Mouse (Mus musculus): Measurements from ENCODE around the gene Psg18. TPM values are rescaled to one million over a fixed set of nuclear protein-coding genes. Genes with fewer than 3 reads are reported as not detected.
"Not testable (repeated sequence)": the region's sequence is repeated elsewhere in the genome, so short reads cannot be mapped to it uniquely, and the experiment has no call there.

The Psg18 gene
- polyA plus RNA-seq (2015; fragmentation: Nextera tagmentation; extraction: Ambion mirVana), result not detected in 2 replicates

DNA sequence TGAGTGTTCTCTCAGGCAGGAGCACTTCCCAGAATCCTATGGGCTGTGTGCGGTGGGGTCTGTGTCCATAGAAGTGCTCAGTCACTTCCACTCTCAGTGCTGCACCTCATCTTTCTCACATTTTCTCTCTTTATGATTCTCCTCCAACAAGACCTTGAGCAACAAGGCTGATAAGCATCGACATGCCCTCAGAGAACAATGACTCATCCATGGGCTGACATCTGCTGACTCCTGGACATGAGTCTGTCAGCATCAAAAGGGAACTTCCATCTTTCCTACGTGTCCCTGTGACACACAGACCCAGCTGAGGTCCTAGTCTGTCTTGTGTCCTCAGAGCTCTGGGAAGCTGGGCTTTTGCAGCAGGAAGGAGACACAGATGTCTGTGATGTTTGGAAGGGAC, at the start of gene Psg18:
TSS of gene Psg18 (minus strand) at position 101 of the 400 bp plus-strand sequence.
- not testable (repeated sequence) for H3K4me2 ChIP-seq; H3K4me1 ChIP-seq (replicated peaks); H3K27ac ChIP-seq (replicated peaks); H3K36me3 ChIP-seq (replicated peaks); ATAC-seq (ENCODE audit: insufficient read depth); H3K9me3 ChIP-seq (replicated peaks); H3K4me3 ChIP-seq (replicated peaks); H3K9ac ChIP-seq; H3K27me3 ChIP-seq
- 44% methylated on average over 3 of the region's 3 CpGs for whole genome bisulfite sequencing (ENCODE audit: insufficient replicate concordance)

DNA sequence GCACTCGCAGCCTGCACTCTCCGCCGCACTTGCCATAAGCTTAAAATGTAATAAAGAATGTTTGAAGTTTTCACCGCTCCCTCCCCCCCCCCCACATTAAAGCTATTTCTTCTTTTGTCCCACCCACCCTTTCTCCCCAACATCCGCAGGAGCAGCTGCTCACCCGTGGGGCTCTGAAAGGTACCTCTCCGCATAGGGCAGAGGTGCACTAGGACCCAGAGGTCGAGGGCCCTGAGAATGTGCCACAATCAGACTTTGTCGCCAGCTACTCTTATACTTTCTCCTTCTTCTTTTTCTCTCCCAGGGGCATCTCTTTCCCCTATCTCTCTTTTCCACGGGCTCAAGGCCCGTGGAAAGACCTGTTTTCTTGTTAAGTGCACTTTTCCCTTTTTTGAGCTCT, 48.6 kb upstream of the Psg18 start:
- no peak overlapping the region for H3K27ac ChIP-seq (replicated peaks)
- WGBS (ENCODE audit: insufficient replicate concordance), result 27% methylated on average over 11 of the region's 11 CpGs
- no peak overlapping the region for H3K9ac ChIP-seq
- no peak overlapping the region for H3K4me2 ChIP-seq
- no peaks in the 10 kb centered on the region; the same call in 1 of the 2 replicates for H3K9me3 ChIP-seq (replicated peaks)
- H3K4me1 ChIP-seq (replicated peaks), result no peaks in the 10 kb centered on the region
- ATAC-seq (ENCODE audit: insufficient read depth), result no peak
- no peaks in the 10 kb centered on the region for H3K27me3 ChIP-seq
- no peak overlapping the region for H3K4me3 ChIP-seq (replicated peaks)
- H3K36me3 ChIP-seq (replicated peaks), result no peaks in the 10 kb centered on the region

DNA sequence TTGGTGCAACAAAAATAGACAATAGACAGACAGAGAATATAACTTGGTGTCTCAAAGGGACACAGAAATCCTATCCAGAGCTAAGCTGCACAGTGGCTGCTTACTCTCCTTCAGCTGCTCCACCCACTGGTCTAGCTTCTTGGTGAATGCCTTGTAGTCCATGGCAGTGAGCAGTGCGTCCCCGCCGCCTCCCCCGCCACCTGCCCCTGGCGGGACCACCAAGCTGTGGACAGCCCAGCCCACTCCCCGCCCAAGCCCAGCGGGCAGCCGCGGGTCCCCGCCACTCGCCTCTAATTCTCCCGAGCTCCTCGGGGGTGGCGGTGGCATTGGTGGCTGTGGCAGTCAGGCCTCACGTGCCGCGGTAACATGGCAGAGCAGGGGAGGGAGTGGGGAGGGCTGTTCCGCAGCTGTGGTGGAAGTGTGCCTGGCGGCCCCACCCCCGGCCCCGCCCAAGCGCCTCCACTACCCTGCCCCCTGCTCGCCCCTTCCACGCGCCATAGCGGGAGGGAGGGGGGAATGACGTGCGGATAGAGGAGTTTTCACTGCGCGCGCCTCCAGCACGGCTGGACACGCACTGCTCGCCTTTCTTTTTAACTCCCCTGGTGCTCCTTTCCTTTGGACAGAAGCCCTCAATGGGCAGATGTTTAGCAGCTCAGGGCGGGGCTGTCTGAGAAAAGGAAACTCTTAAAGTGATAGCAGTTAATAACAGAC, 47.9 kb upstream of the Psg18 start:
- no peaks in the 10 kb centered on the region for H3K27me3 ChIP-seq
- 34% methylated on average over 35 of the region's 35 CpGs for WGBS (ENCODE audit: insufficient replicate concordance)
- H3K9me3 ChIP-seq (replicated peaks), result no peaks in the 10 kb centered on the region; the same call in 1 of the 2 replicates
- no peak for ATAC-seq (ENCODE audit: insufficient read depth)
- H3K27ac ChIP-seq (replicated peaks), result no peak overlapping the region
- H3K9ac ChIP-seq, result no peak overlapping the region
- H3K4me3 ChIP-seq (replicated peaks), result no peak overlapping the region
- H3K36me3 ChIP-seq (replicated peaks), result no peaks in the 10 kb centered on the region
- H3K4me1 ChIP-seq (replicated peaks), result no peaks in the 10 kb centered on the region
- H3K4me2 ChIP-seq, result no peak overlapping the region

DNA sequence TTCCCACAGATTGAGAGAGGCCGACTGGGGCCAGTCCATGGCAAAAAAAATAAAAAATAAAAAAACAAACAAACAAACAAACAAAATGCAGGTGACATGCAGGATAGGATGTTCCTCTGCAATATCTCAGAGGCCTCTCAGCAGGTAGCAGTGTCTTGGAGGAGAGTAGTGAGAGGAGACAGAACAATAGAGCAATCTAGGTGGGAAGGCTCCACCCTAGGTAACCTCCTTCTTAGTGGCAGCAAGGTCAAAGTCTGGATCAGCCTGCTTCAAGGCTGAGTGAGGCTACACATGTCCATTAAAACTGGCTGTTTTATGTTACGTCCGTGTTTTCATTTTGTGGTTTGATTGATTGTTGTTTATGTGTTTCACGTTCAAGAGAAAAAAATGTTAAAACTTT, 36.7 kb upstream of the Psg18 start:
- H3K4me2 ChIP-seq; H3K27me3 ChIP-seq; H3K9me3 ChIP-seq (replicated peaks); H3K4me3 ChIP-seq (replicated peaks); H3K4me1 ChIP-seq (replicated peaks); H3K36me3 ChIP-seq (replicated peaks); ATAC-seq (ENCODE audit: insufficient read depth); H3K9ac ChIP-seq; H3K27ac ChIP-seq (replicated peaks): not testable (repeated sequence)
- 74% methylated on average over 4 of the region's 4 CpGs for WGBS (ENCODE audit: insufficient replicate concordance)

DNA sequence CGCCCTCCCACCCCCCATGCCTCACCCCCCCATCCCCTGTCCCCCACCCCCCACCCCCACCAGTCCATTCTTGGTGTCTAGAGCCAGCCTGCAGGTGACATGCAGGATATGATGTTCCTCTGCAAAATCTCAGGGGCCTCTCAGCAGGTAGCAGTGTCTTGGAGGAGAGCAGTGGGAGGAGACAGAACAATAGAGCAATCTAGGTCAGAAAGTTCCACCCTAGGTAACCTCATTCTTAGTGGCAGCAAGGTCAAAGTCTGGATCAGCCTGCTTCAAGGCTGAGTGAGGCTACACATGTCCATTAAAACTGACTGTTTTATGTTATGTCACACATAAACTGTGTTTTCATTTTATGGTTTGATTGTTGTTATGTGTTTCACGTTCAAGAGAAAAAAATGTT, 23.5 kb upstream of the Psg18 start:
- no peak overlapping the region for H3K27ac ChIP-seq (replicated peaks)
- ATAC-seq (ENCODE audit: insufficient read depth), result no peak
- WGBS (ENCODE audit: insufficient replicate concordance), result 28% methylated on average over 2 of the region's 2 CpGs

DNA sequence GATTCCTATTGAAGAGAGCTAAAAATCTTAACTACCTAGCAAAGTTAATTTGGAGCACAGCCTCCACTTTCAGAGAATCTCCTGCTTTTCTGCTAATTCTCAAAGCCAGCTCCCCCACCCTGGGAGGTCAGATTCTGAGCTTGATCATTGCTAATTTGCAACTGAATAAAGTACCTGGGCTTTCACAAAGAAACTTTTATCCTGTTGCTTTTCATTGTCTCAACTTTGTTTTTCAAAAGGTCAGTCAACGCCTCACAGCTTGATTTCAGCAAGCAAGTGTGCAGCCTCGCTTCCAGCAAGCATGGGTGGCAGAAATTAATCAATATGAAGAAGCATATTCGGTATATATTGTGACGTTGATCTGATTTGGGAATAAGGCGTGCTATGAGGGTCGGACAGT, 19.4 kb downstream of the Psg18 start:
- WGBS (ENCODE audit: insufficient replicate concordance), result 55% methylated on average over 6 of the region's 6 CpGs
- not testable (repeated sequence) for H3K36me3 ChIP-seq (replicated peaks); H3K27ac ChIP-seq (replicated peaks); ATAC-seq (ENCODE audit: insufficient read depth); H3K4me2 ChIP-seq; H3K27me3 ChIP-seq; H3K9ac ChIP-seq; H3K4me3 ChIP-seq (replicated peaks); H3K9me3 ChIP-seq (replicated peaks); H3K4me1 ChIP-seq (replicated peaks)

More for the DNA sequence above, 23.5 kb upstream of the Psg18 start:
- Histone ChIP-seq H3K36me3 (replicated peaks) (no peaks in the 10 kb centered on the region), H3K9ac (no peak overlapping the region), H3K4me1 (replicated peaks) (no peaks in the 10 kb centered on the region), H3K4me3 (replicated peaks) (no peak overlapping the region), H3K4me2 (no peak overlapping the region), H3K27me3 (no peaks in the 10 kb centered on the region), H3K9me3 (replicated peaks) (no peaks in the 10 kb centered on the region)

Other genes starting within 250 kb of the Psg18 start
- gene Igfl3, start 178.5 kb downstream of the Psg18 start, polyA plus RNA-seq (2015; fragmentation: Nextera tagmentation; extraction: Ambion mirVana), result not detected in 2 replicates
- gene Mill1, start 109.7 kb downstream of the Psg18 start, polyA plus RNA-seq (2015; fragmentation: Nextera tagmentation; extraction: Ambion mirVana), result not detected in 2 replicates
- gene Psg28, start 77.0 kb upstream of the Psg18 start, polyA plus RNA-seq (2015; fragmentation: Nextera tagmentation; extraction: Ambion mirVana), result not detected in 2 replicates
- not detected in 2 replicates for gene Psg26, start 129.2 kb upstream of the Psg18 start, polyA plus RNA-seq (2015; fragmentation: Nextera tagmentation; extraction: Ambion mirVana)
- not detected in 2 replicates for gene Psg25, start 177.3 kb upstream of the Psg18 start, polyA plus RNA-seq (2015; fragmentation: Nextera tagmentation; extraction: Ambion mirVana)
- gene Psg27, start 212.3 kb upstream of the Psg18 start, polyA plus RNA-seq (2015; fragmentation: Nextera tagmentation; extraction: Ambion mirVana), result not detected in 2 replicates